9 mouse cellular contexts compared by ENCODE assay signal in the genomic region with DNA sequence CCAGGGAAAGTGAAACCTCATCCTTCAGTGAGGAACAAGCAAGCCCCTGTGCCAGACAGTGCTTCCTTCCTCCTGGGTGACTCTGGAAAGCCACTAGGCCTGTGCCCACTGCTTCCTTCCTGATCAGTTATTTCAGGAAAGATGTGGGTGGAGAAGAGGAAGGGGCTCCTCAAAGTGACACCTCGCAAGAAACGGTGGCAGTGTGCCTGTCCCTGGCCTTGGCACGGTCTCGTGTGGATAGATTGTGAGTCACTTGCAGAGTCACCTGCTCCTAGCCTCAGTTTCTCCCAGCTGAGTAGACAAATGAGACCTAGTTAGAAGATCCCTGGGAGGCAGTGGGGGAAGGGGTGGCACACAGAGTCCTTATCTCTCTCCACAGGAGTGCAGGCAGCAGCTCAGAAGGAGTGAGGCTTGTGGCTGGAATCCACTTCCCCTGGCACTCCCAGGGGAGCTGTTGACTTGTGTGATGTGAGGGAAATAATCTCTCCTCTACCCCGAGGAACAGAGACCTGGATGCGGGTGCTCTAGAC. TPM values are rescaled to one million over a fixed set of nuclear protein-coding genes. Genes with fewer than 3 reads are reported as not detected.
DNase-seq lines count a peak whose midpoint lies in the region; ATAC-seq and TF ChIP-seq lines count a peak whose summit lies in the region.
"Had no signal": no experiment of that assay in that cellular context is flagged by ENCODE, and none has a peak within 500 bp of the region (broad histone marks: within the 10 kb centered on the region; RNA-seq: fewer than 3 reads in every experiment).

No protein-coding gene starts in this region.

- no peaks in the 10 kb centered on the region for H3K27me3 ChIP-seq in midbrain, embryonic 11.5 days (ENCODE audit: control insufficient read depth, insufficient read depth, low read length)
- no peaks in the 10 kb centered on the region for H3K27me3 ChIP-seq in midbrain, embryonic 15.5 days (replicated peaks)
- H3K27me3 ChIP-seq in stomach, postnatal 0 days (ENCODE audit: control insufficient read depth, insufficient read depth, low read length) = no peaks in the 10 kb centered on the region
- H3K27me3 ChIP-seq: embryonic facial prominence, embryonic 13.5 days had no signal

- DNase-seq in midbrain, embryonic 11.5 days (ENCODE audit: low spot score, missing footprints) = no peak
- DNase-seq in cerebellum, adult 9-11 months = peak; percentile 68
- peak; percentile 62 to 67 for DNase-seq in heart, postnatal 10 days
- DNase-seq in kidney, postnatal 36 days = peak; percentile 47 to 70
- peak; percentile 88 for DNase-seq in lung, postnatal 36 days
- peak; percentile 44 for DNase-seq in stomach, postnatal 0 days (ENCODE audit: low spot score)
- no peak for DNase-seq in natural killer cell, adult 2 months (ENCODE audit: low spot score in 2 of 2)

- H3K4me2 ChIP-seq in midbrain, embryonic 11.5 days = no peak overlapping the region
- no peak overlapping the region for H3K4me2 ChIP-seq in midbrain, embryonic 15.5 days
- H3K4me2 ChIP-seq in stomach, postnatal 0 days (replicated peaks; ENCODE audit: low read depth) = no peak overlapping the region
- H3K4me2 ChIP-seq: embryonic facial prominence, embryonic 13.5 days had no signal

- ATAC-seq in midbrain, embryonic 11.5 days (ENCODE audit: low FRiP score) = no peak
- no peak for ATAC-seq in midbrain, embryonic 15.5 days (replicated peaks)
- peak; percentile 41; the same call in 1 of the 2 replicates for ATAC-seq in stomach, postnatal 0 days (ENCODE audit: low FRiP score, low TSS enrichment)

- WGBS in midbrain, embryonic 11.5 days = 76% methylated on average over 6 of the region's 6 CpGs
- WGBS in midbrain, embryonic 15.5 days = 75% methylated on average over 6 of the region's 6 CpGs
- WGBS in stomach, postnatal 0 days = 59% methylated on average over 6 of the region's 6 CpGs

- no peaks in the 10 kb centered on the region for H3K9me3 ChIP-seq in midbrain, embryonic 11.5 days (ENCODE audit: control insufficient read depth, low read length)
- H3K9me3 ChIP-seq in midbrain, embryonic 15.5 days = no peaks in the 10 kb centered on the region
- no peaks in the 10 kb centered on the region for H3K9me3 ChIP-seq in stomach, postnatal 0 days (ENCODE audit: control insufficient read depth, low read length)
- H3K9me3 ChIP-seq: embryonic facial prominence, embryonic 13.5 days had no signal

- TF ChIP-seq CTCF in stomach, postnatal 0 days (IDR thresholded peaks at IDR 0.05; ENCODE audit: low read depth) = no peak

- no peaks in the 10 kb centered on the region for H3K4me1 ChIP-seq in midbrain, embryonic 11.5 days (ENCODE audit: control insufficient read depth, insufficient read depth, low read length)
- H3K4me1 ChIP-seq in midbrain, embryonic 15.5 days = peaks cover 10% of the 10 kb centered on the region; the same call in 1 of the 2 replicates
- H3K4me1 ChIP-seq in stomach, postnatal 0 days (replicated peaks; ENCODE audit: control insufficient read depth, insufficient read depth) = peaks cover 19% of the 10 kb centered on the region

- no peak for TF ChIP-seq EP300 in stomach, postnatal 0 days (optimal IDR thresholded peaks at IDR 0.05)

- no peaks in the 10 kb centered on the region for H3K36me3 ChIP-seq in midbrain, embryonic 11.5 days (ENCODE audit: control insufficient read depth, insufficient read depth, low read length)
- H3K36me3 ChIP-seq in midbrain, embryonic 15.5 days (replicated peaks) = no peaks in the 10 kb centered on the region
- no peaks in the 10 kb centered on the region for H3K36me3 ChIP-seq in stomach, postnatal 0 days (ENCODE audit: control insufficient read depth, insufficient read depth, low read length)

- H3K27ac ChIP-seq in midbrain, embryonic 11.5 days (ENCODE audit: low read depth, low read length) = peak overlapping the region; percentile 11; the same call in 1 of the 2 replicates
- no peak overlapping the region for H3K27ac ChIP-seq in midbrain, embryonic 15.5 days
- H3K27ac ChIP-seq in stomach, postnatal 0 days (replicated peaks) = peak overlapping the region; percentile 65

- intact Hi-C loops in heart, postnatal 10 days (cut with DNase I) = no loop called here

- no peak overlapping the region for H3K9ac ChIP-seq in midbrain, embryonic 11.5 days (ENCODE audit: low read length)
- no peak overlapping the region for H3K9ac ChIP-seq in midbrain, embryonic 15.5 days
- H3K9ac ChIP-seq in stomach, postnatal 0 days (ENCODE audit: low read length) = no peak overlapping the region
- H3K9ac ChIP-seq: embryonic facial prominence, embryonic 13.5 days had no signal

- H3K4me3 ChIP-seq in midbrain, embryonic 11.5 days (ENCODE audit: low read depth, low read length) = no peak overlapping the region
- no peak overlapping the region for H3K4me3 ChIP-seq in midbrain, embryonic 15.5 days
- no peak overlapping the region for H3K4me3 ChIP-seq in stomach, postnatal 0 days (ENCODE audit: low read depth, low read length)
- H3K4me3 ChIP-seq: embryonic facial prominence, embryonic 13.5 days had no signal

RNA-seq across cellular contexts. Expression of gene Cox4i2, which starts 35.0 kb away (rescaled TPM):
- 2.8 and 3.7 TPM in 2 replicates for polyA plus RNA-seq in midbrain, embryonic 11.5 days (2014; fragmentation: Nextera tagmentation; extraction: Ambion mirVana)
- 5.2 and 6.4 TPM in 2 replicates for polyA plus RNA-seq in midbrain, embryonic 15.5 days (2015; fragmentation: Nextera tagmentation; extraction: Ambion mirVana)
- total RNA-seq in heart, postnatal 10 days (2021) = 10 to 100 TPM; 17.9 to 22.4 TPM
- polyA plus RNA-seq in stomach, postnatal 0 days (2015; fragmentation: Nextera tagmentation; extraction: Ambion mirVana) = 9.8 and 10.6 TPM in 2 replicates

RNA-seq across cellular contexts. Expression of gene Bcl2l1, which starts 42.6 kb away (rescaled TPM):
- polyA plus RNA-seq in midbrain, embryonic 11.5 days (2014; fragmentation: Nextera tagmentation; extraction: Ambion mirVana) = 120 and 125 TPM in 2 replicates
- polyA plus RNA-seq in midbrain, embryonic 15.5 days (2015; fragmentation: Nextera tagmentation; extraction: Ambion mirVana) = 195 and 197 TPM in 2 replicates
- 10 to 100 TPM; 40.0 to 72.4 TPM for total RNA-seq in heart, postnatal 10 days (2021)
- polyA plus RNA-seq in stomach, postnatal 0 days (2015; fragmentation: Nextera tagmentation; extraction: Ambion mirVana) = 45.6 and 48.7 TPM in 2 replicates

RNA-seq across cellular contexts. Expression of gene Id1, which starts 52.9 kb away (rescaled TPM):
- polyA plus RNA-seq in midbrain, embryonic 11.5 days (2014; fragmentation: Nextera tagmentation; extraction: Ambion mirVana) = 66.0 and 70.7 TPM in 2 replicates
- polyA plus RNA-seq in midbrain, embryonic 15.5 days (2015; fragmentation: Nextera tagmentation; extraction: Ambion mirVana) = 30.7 and 33.7 TPM in 2 replicates
- total RNA-seq in heart, postnatal 10 days (2021) = 10 to 100 TPM; 72.9 to 84.2 TPM
- 191 and 228 TPM in 2 replicates for polyA plus RNA-seq in stomach, postnatal 0 days (2015; fragmentation: Nextera tagmentation; extraction: Ambion mirVana)

RNA-seq across cellular contexts. Expression of gene Tpx2, which starts 58.8 kb away (rescaled TPM):
- 166 and 187 TPM in 2 replicates for polyA plus RNA-seq in midbrain, embryonic 11.5 days (2014; fragmentation: Nextera tagmentation; extraction: Ambion mirVana)
- polyA plus RNA-seq in midbrain, embryonic 15.5 days (2015; fragmentation: Nextera tagmentation; extraction: Ambion mirVana) = 12.9 and 14.6 TPM in 2 replicates
- 10 to 100 TPM; 16.0 to 17.8 TPM for total RNA-seq in heart, postnatal 10 days (2021)
- polyA plus RNA-seq in stomach, postnatal 0 days (2015; fragmentation: Nextera tagmentation; extraction: Ambion mirVana) = 14.0 and 17.7 TPM in 2 replicates

Comparison
In these comparisons a context has a peak if more than half of its experiments do, and no peak if none do; other contexts are left out.
1. DNase-seq: peak in cerebellum, adult 9-11 months (single experiment), heart, postnatal 10 days (2 of 2), kidney, postnatal 36 days (2 of 2), lung, postnatal 36 days (single experiment) and stomach, postnatal 0 days (single experiment); none in midbrain, embryonic 11.5 days (single experiment) and natural killer cell, adult 2 months (0 of 2).